Mouse (Mus musculus): ENCODE results near the gene Nwd1. TPM values are rescaled to one million over a fixed set of nuclear protein-coding genes. Genes with fewer than 3 reads are reported as not detected.

The Nwd1 gene
- total RNA-seq, 2 experiments from 2014 or later: 0.51 to 0.73 TPM

GRCm38 (mm10) chr8:72698349-72698926 lies 51.9 kb downstream of the Nwd1 start:
- DNase-seq: no peak

GRCm38 (mm10) chr8:72712569-72712968 lies 66.1 kb downstream of the Nwd1 start:
- no peak for DNase-seq

- DNase-seq: no peak
These were observed 70.1 kb downstream of the Nwd1 start for GRCm38 (mm10) chr8:72716594-72716993.

- DNase-seq: peak; percentile 61
These were observed 74.0 kb downstream of the Nwd1 start for GRCm38 (mm10) chr8:72720541-72720940.

GRCm38 (mm10) chr8:72722769-72723650 lies 76.5 kb downstream of the Nwd1 start, which contains the start of gene Sin3b:
Sin3b (plus strand) TSS chr8:72723285.
- DNase-seq: peak; percentile 99

GRCm38 (mm10) chr8:72723651-72724001 lies 77.1 kb downstream of the Nwd1 start:
- DNase-seq: peak; percentile 45

GRCm38 (mm10) chr8:72728636-72729035 lies 82.1 kb downstream of the Nwd1 start:
- no peak for DNase-seq

- no peak for DNase-seq
These were observed 88.5 kb downstream of the Nwd1 start for GRCm38 (mm10) chr8:72735001-72735400.

GRCm38 (mm10) chr8:72736868-72737267 lies 90.4 kb downstream of the Nwd1 start:
- no peak for DNase-seq

- DNase-seq: peak; percentile 57
These were observed 99.5 kb downstream of the Nwd1 start for GRCm38 (mm10) chr8:72746061-72746460.

- no peak for DNase-seq
These were observed 103.3 kb downstream of the Nwd1 start for GRCm38 (mm10) chr8:72749846-72750245.

- DNase-seq: no peak
These were observed 103.8 kb downstream of the Nwd1 start for GRCm38 (mm10) chr8:72750266-72750665.

- peak; percentile 0 for DNase-seq
These were observed 104.6 kb downstream of the Nwd1 start for GRCm38 (mm10) chr8:72751126-72751525.

- DNase-seq: no peak
These were observed 105.8 kb downstream of the Nwd1 start for GRCm38 (mm10) chr8:72752289-72752688.

GRCm38 (mm10) chr8:72753165-72753564 lies 106.7 kb downstream of the Nwd1 start:
- no peak for DNase-seq

- DNase-seq: no peak
These were observed 107.3 kb downstream of the Nwd1 start for GRCm38 (mm10) chr8:72753781-72754180.

- DNase-seq: no peak
These were observed 109.5 kb downstream of the Nwd1 start for GRCm38 (mm10) chr8:72756031-72756430.

GRCm38 (mm10) chr8:72756771-72757390 lies 110.4 kb downstream of the Nwd1 start:
- no peak for DNase-seq

- no peak for DNase-seq
These were observed 111.1 kb downstream of the Nwd1 start for GRCm38 (mm10) chr8:72757426-72758195.

GRCm38 (mm10) chr8:72758310-72758709 lies 111.8 kb downstream of the Nwd1 start:
- no peak for DNase-seq

- no peak for DNase-seq
These were observed 113.7 kb downstream of the Nwd1 start for GRCm38 (mm10) chr8:72760216-72760615.

- DNase-seq: no peak
These were observed 115.0 kb downstream of the Nwd1 start, which contains the start of gene F2rl3 for GRCm38 (mm10) chr8:72761322-72762051. F2rl3 (plus strand) TSS chr8:72761880.

All from adrenal gland, postnatal 10 days (tissue).